Mouse (Mus musculus) myocyte (in vitro differentiated cells): Measurements from ENCODE around the gene Grin3b.

Source experiments
- CEBPB ChIP-seq: IDR thresholded peaks from 2 replicates; pipeline ENCODE4 v1.6.1; 2011; ENCODE audit warnings: mild to moderate bottlenecking, moderate library complexity; ENCODE audit not compliant: poor library complexity, insufficient read depth, severe bottlenecking
- MAX ChIP-seq: IDR thresholded peaks from one replicate; pipeline ENCODE4 v1.6.1; 2011; ENCODE audit warnings: low read depth, mild to moderate bottlenecking, control low read depth
- MYOG ChIP-seq, 3 experiments: IDR thresholded peaks; one replicate each; pipeline ENCODE4 v1.6.1; 2011; ENCODE audit warnings: control low read depth in 2 of 3, low read depth in 2 of 3, mild to moderate bottlenecking in 2 of 3; ENCODE audit not compliant: insufficient read length in 2 of 3, control insufficient read depth in 1 of 3, insufficient read depth in 1 of 3
- POLR2A ChIP-seq: IDR thresholded peaks from one replicate; pipeline ENCODE4 v1.6.1; 2011; ENCODE audit warnings: low read depth, mild to moderate bottlenecking, control low read depth, moderate library complexity; ENCODE audit not compliant: insufficient read length
- POLR2AphosphoS2 ChIP-seq: IDR thresholded peaks from one replicate; pipeline ENCODE4 v1.6.1; 2011; ENCODE audit warnings: low read depth, control low read depth; ENCODE audit not compliant: insufficient read length
- TCF12 ChIP-seq: IDR thresholded peaks from one replicate; pipeline ENCODE4 v1.6.1; 2011; ENCODE audit warnings: mild to moderate bottlenecking, control low read depth; ENCODE audit not compliant: poor library complexity, insufficient read depth, severe bottlenecking
- USF1 ChIP-seq: IDR thresholded peaks from one replicate; pipeline ENCODE4 v1.6.1; 2011; ENCODE audit warnings: low read depth, mild to moderate bottlenecking, control low read depth, moderate library complexity

DNA sequence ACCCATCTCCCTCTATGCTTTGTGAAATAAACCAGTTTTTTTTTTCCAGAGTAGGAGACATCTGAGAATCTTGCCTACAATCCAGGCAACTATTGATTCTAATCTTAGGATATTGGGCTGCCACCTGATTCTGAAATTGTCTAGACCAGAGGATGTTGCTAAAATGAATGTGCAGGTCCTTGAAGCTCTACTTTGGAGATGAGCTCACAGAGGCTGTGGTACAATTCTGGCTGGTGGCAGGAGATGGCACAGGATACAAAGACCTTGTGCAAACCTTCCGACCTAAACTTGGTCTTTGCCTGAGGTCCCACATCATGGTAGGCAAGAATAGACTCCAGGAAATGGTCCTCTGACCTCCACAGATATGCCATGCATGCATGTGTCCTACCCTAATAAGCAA, 25.1 kb downstream of the Grin3b start:
- TF ChIP-seq POLR2A, result no peak
- no peak for TF ChIP-seq USF1
- TF ChIP-seq MAX, result no peak
- no peak for TF ChIP-seq TCF12
- TF ChIP-seq CEBPB, result no peak
- TF ChIP-seq MYOG (IDR thresholded peaks at IDR 0.05; ENCODE audit: control insufficient read depth in 1 of 3, insufficient read depth in 1 of 3, insufficient read length in 2 of 3, low read depth in 2 of 3), result no peak
- TF ChIP-seq POLR2AphosphoS2, result peak; percentile 24
